In the genomic region with DNA sequence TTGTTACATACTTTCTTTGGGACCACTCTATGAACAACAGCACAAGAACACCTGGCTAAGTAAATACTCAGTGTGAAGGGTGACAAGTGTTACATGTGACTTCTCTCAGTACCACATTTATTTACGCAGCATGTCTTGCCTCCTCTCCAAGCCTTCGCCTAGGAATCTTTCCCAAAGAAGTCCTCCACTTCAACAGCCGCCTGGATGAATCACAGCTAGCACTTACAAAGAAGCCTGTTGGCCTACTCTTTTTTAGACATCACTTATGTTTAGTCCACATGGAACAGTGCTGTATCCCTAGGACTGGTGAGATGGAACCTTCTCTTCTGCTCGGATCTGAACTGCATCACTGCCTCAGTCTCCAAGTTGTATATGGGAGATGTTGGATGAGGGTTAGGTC, we compare ENCODE assay signal across 30 mouse cellular contexts.
"Had no signal": no experiment of that assay in that cellular context is flagged by ENCODE, and none has a peak within 500 bp of the region (broad histone marks: within the 10 kb centered on the region; RNA-seq: fewer than 3 reads in every experiment).

No protein-coding gene starts in this region.

- H3K9me3 ChIP-seq: limb, embryonic 10.5 days; limb, embryonic 12.5 days; limb, embryonic 13.5 days; limb, embryonic 15.5 days; liver, embryonic 12.5 days; liver, embryonic 13.5 days; liver, embryonic 15.5 days; lung, embryonic 15.5 days; megakaryocyte, embryonic 14.5 days; midbrain, embryonic 10.5 days; midbrain, embryonic 12.5 days; midbrain, embryonic 13.5 days; midbrain, embryonic 15.5 days; neural tube, embryonic 12.5 days had no signal

- H3K27me3 ChIP-seq: limb, embryonic 12.5 days; limb, embryonic 13.5 days; limb, embryonic 15.5 days; liver, embryonic 12.5 days; liver, embryonic 13.5 days; liver, embryonic 15.5 days; lung, embryonic 15.5 days; megakaryocyte, embryonic 14.5 days; midbrain, embryonic 12.5 days; midbrain, embryonic 13.5 days; midbrain, embryonic 15.5 days; neural tube, embryonic 12.5 days had no signal

- H3K27ac ChIP-seq: limb, embryonic 10.5 days; limb, embryonic 12.5 days; limb, embryonic 13.5 days; limb, embryonic 15.5 days; liver, embryonic 12.5 days; liver, embryonic 13.5 days; liver, embryonic 14.5 days; liver, embryonic 15.5 days; lung, embryonic 15.5 days; macrophage; midbrain, embryonic 10.5 days; midbrain, embryonic 12.5 days; midbrain, embryonic 13.5 days; midbrain, embryonic 15.5 days; neural tube, embryonic 12.5 days had no signal

- H3K4me1 ChIP-seq: limb, embryonic 10.5 days; limb, embryonic 12.5 days; limb, embryonic 13.5 days; limb, embryonic 15.5 days; liver, embryonic 12.5 days; liver, embryonic 13.5 days; liver, embryonic 15.5 days; lung, embryonic 15.5 days; midbrain, embryonic 10.5 days; midbrain, embryonic 12.5 days; midbrain, embryonic 13.5 days; midbrain, embryonic 15.5 days; neural tube, embryonic 12.5 days had no signal

- H3K4me2 ChIP-seq: limb, embryonic 12.5 days; limb, embryonic 13.5 days; limb, embryonic 15.5 days; liver, embryonic 11.5 days; liver, embryonic 12.5 days; liver, embryonic 13.5 days; liver, embryonic 15.5 days; lung, embryonic 14.5 days; lung, embryonic 15.5 days; midbrain, embryonic 11.5 days; midbrain, embryonic 12.5 days; midbrain, embryonic 13.5 days; midbrain, embryonic 15.5 days; neural tube, embryonic 12.5 days had no signal

- DNase-seq: left cerebral cortex, postnatal 4 days; liver; liver, embryonic 13.5 days; liver, postnatal 0 days; lung, adult 18-20 months; lung, adult 2 months; lung, embryonic 14.5 days; lung, postnatal 10 days; lung, postnatal 14 days; lung, postnatal 4 days; midbrain, embryonic 14.5 days had no signal

- ATAC-seq: liver, embryonic 12.5 days; liver, postnatal 0 days; midbrain, embryonic 13.5 days; midbrain, embryonic 15.5 days; midbrain, embryonic 16.5 days had no signal

- H3K9ac ChIP-seq: limb, embryonic 12.5 days; limb, embryonic 13.5 days; limb, embryonic 15.5 days; liver, embryonic 12.5 days; liver, embryonic 13.5 days; liver, embryonic 14.5 days; liver, embryonic 15.5 days; liver, postnatal 0 days; lung, embryonic 14.5 days; lung, embryonic 15.5 days; midbrain, embryonic 12.5 days; midbrain, embryonic 13.5 days; midbrain, embryonic 15.5 days; neural tube, embryonic 12.5 days had no signal

- H3K4me3 ChIP-seq: limb, embryonic 10.5 days; limb, embryonic 12.5 days; limb, embryonic 13.5 days; limb, embryonic 15.5 days; liver, embryonic 12.5 days; liver, embryonic 13.5 days; liver, embryonic 15.5 days; lung, embryonic 15.5 days; megakaryocyte, embryonic 14.5 days; midbrain, embryonic 10.5 days; midbrain, embryonic 12.5 days; midbrain, embryonic 13.5 days; midbrain, embryonic 15.5 days; myocyte; neural tube, embryonic 12.5 days had no signal

- H3K36me3 ChIP-seq: limb, embryonic 10.5 days; limb, embryonic 12.5 days; limb, embryonic 13.5 days; limb, embryonic 15.5 days; liver, embryonic 12.5 days; liver, embryonic 13.5 days; liver, embryonic 15.5 days; lung, embryonic 15.5 days; midbrain, embryonic 10.5 days; midbrain, embryonic 12.5 days; midbrain, embryonic 13.5 days; midbrain, embryonic 15.5 days; neural tube, embryonic 12.5 days had no signal
